Mouse (Mus musculus) spleen, postnatal 14 days (tissue): ENCODE measurements around the gene Kansl3.

ENCODE experiments used
- DNase-seq, 2 experiments: peaks; one replicate each; pipeline ENCODE4 v3.0.0; 2021 to 2022; ENCODE audit warnings: low spot score in 2 of 2

The Kansl3 gene

DNA sequence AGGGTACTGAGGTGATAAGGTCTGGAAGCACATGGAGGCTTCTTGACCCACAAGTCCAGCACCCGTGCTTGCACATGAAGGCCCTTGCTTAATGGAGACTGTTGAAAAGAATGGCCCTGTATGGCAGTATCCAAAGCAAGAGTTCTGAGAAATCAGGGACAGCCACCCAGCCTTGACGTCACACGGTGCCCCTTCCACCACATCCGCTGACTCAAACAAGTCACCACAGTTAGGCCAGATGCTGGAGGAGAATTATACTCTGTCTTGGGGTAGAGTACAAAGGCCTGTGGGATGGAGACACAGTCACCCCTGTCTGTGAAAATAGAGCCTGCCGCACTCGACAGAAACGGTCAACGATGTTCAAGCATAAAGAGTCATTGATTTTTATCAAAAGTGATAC lies 75.5 kb downstream of the Kansl3 start:
- no peak for DNase-seq
